Mouse (Mus musculus): ENCODE data around the gene Sprr2k.

DNA sequence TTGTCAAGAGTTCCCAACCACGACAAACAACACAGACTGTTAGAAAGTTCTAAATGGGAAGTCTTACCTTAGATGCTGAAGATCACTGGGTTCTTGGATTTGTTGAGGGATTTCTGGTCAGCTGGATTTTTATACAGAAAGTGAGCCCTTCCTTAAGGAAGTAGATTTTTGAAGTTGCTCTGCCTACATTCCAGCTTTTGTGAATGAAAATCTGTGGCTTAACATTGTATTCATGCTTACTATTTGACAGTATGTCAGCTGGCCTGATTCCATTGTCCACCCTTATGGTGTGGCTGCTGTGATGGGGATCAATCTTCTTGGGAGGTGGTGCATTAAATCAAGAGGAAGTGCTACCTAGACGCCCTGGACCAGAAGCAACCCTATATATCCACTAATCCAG lies 26.2 kb downstream of the Sprr2k start, which contains the start of gene Sprr3:
- TF ChIP-seq POLR2A (IDR thresholded peaks at IDR 0.05; ENCODE audit: insufficient read length, low read depth): no peak
- TF ChIP-seq MAX (IDR thresholded peaks at IDR 0.05; ENCODE audit: low read depth): no peak
- no peak for TF ChIP-seq USF1 (IDR thresholded peaks at IDR 0.05; ENCODE audit: low read depth)
- no peak for TF ChIP-seq REST (IDR thresholded peaks at IDR 0.05; ENCODE audit: insufficient read depth, insufficient read length)
- TF ChIP-seq TCF12 (IDR thresholded peaks at IDR 0.05; ENCODE audit: insufficient read depth, poor library complexity, severe bottlenecking): no peak
- no peak for TF ChIP-seq POLR2AphosphoS2 (IDR thresholded peaks at IDR 0.05; ENCODE audit: insufficient read length, low read depth)
- TF ChIP-seq E2F4 (IDR thresholded peaks at IDR 0.05; ENCODE audit: insufficient read depth): no peak
- no peak for TF ChIP-seq CEBPB (IDR thresholded peaks at IDR 0.05; ENCODE audit: insufficient read depth, poor library complexity, severe bottlenecking)
- TF ChIP-seq SRF (IDR thresholded peaks at IDR 0.05; ENCODE audit: control insufficient read depth, insufficient read length, low read depth): no peak
- no peak for TF ChIP-seq MYOD1 (IDR thresholded peaks at IDR 0.05; ENCODE audit: control insufficient read depth in 1 of 3, insufficient read length in 2 of 3, low read depth in 2 of 3)
- no peak for TF ChIP-seq MYOG (IDR thresholded peaks at IDR 0.05; ENCODE audit: control insufficient read depth in 1 of 3, insufficient read depth in 1 of 3, insufficient read length in 2 of 3, low read depth in 2 of 3)
